8 mouse cellular contexts compared by ENCODE assay signal in the genomic region with DNA sequence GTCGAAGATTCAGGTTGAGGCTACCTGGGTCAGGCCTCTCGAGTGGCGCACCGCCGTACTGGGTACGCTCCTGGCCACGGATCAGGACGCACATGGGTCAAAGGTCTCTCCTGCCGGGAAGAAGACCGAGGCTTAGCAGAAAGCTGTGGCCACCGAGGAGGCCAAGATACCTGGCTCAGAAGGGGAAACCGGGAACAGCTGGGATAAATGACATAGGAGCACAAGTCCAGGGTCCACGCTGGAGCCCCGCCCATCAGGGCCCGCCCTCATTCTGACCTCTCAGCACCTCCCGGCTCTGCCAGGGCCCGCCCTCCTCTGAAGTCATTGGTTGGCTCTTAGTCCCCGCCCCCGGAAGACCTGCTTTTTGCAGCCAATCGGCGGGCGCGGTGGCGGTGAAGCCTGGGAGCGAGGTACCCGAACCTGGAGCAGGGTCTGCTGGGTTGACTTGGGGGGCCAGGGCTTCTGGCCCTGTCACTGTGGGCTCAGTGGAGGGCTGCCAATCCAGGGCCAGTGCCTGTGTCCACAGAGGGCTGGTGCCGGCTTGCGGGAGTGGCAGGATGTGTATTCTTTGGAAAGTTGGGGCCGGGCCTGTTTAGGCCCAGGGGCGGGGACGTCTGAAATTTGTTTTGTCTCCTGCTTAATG. TPM values are rescaled to one million over a fixed set of nuclear protein-coding genes. Genes with fewer than 3 reads are reported as not detected.
A peak's percentile ranks its signal among the peaks of the same experiment; 100 is the strongest.
DNase-seq lines count a peak whose midpoint lies in the region; ATAC-seq and TF ChIP-seq lines count a peak whose summit lies in the region.

Gene Lysmd4 (plus strand): TSS at position 325 of the 643 bp plus-strand sequence.

- TF ChIP-seq POLR2A in cortical plate, adult 2 months (IDR thresholded peaks at IDR 0.05; ENCODE audit: extremely low read depth, insufficient read depth, low read length), result peak; percentile 61; the same call in 1 of the 2 replicates

- 0 out of 2 replicates have a peak within 1 kb of the TSS, but pooled peaks have one; percentile 62 for H3K27ac ChIP-seq in cortical plate, adult 2 months (ENCODE audit: insufficient read depth, low read length)

- peaks cover 35% of the 10 kb centered on the region for H3K36me3 ChIP-seq in megakaryocyte, embryonic 14.5 days (replicated peaks; ENCODE audit: low read length)

- TF ChIP-seq CTCF in cortical plate, adult 2 months (IDR thresholded peaks at IDR 0.05; ENCODE audit: extremely low read depth, insufficient read depth, low read length), result no peak

- H3K4me3 ChIP-seq in cortical plate, adult 2 months (ENCODE audit: insufficient read depth, low read length), result peak within 1 kb of the TSS; percentile 95
- H3K4me3 ChIP-seq in megakaryocyte, embryonic 14.5 days (replicated peaks), result peak within 1 kb of the TSS; percentile 95

- peak; percentile 99 for ATAC-seq in activated CD4-positive, CD25-positive, alpha-beta regulatory T cell, adult 4 months

- no peaks in the 10 kb centered on the region for H3K9me3 ChIP-seq in megakaryocyte, embryonic 14.5 days

- DNase-seq in gastrocnemius, adult 8-10 months (ENCODE audit: low spot score in 2 of 2), result peak; percentile 98
- peak; percentile 66 for DNase-seq in hindlimb bud, embryonic 11.5 days (ENCODE audit: extremely low spot score, low read depth, low spot score)
- peak; percentile 89 to 96 for DNase-seq in left cerebral cortex, adult 8-10 months (ENCODE audit: low spot score in 2 of 2)
- peak; percentile 97 for DNase-seq in right cerebral cortex, postnatal 10 days (ENCODE audit: low spot score in 2 of 2)
- DNase-seq in urinary bladder, postnatal 25 days (ENCODE audit: low spot score), result peak; percentile 96

- H3K4me1 ChIP-seq in cortical plate, adult 2 months (ENCODE audit: control insufficient read depth, insufficient read depth, low read length), result peaks cover 4% of the 10 kb centered on the region
- H3K4me1 ChIP-seq in megakaryocyte, embryonic 14.5 days, result peaks cover 31% of the 10 kb centered on the region

- H3K27me3 ChIP-seq in megakaryocyte, embryonic 14.5 days (replicated peaks), result no peaks in the 10 kb centered on the region

RNA-seq across cellular contexts. Expression of gene Lysmd4, which starts in this region (rescaled TPM):
- polyA plus RNA-seq in activated CD4-positive, CD25-positive, alpha-beta regulatory T cell, adult 4 months (2017; shearing (Covaris generic)), result 1 to 10 TPM; 5.1 to 8.8 TPM
- polyA plus RNA-seq in cortical plate, adult 2 months (2012; rRNA removed), result 55.7 and 55.8 TPM in 2 replicates
- total RNA-seq in gastrocnemius, adult 8-10 months (2022), result 10 to 100 TPM in 1 of 4 experiments, 1 to 10 TPM in 3; 5.7 to 10.3 (median 7.6) TPM
- 10 to 100 TPM; 30.2 to 35.3 (median 34.3) TPM for total RNA-seq in left cerebral cortex, adult 8-10 months (2022)
- polyA plus RNA-seq in megakaryocyte, embryonic 14.5 days (2012; ENCODE audit: insufficient read depth, low replicate concordance), result 1.9 and 2.0 TPM in 2 replicates

Comparison
In these comparisons a context has a peak if more than half of its experiments do, and no peak if none do; other contexts are left out.
1. Peak in every context shown above with its lines: DNase-seq, ATAC-seq, H3K4me3 ChIP-seq and H3K27ac ChIP-seq.